Mouse (Mus musculus) C2C12 (cell line): ENCODE results near the gene Zfp385c.

Source experiments
- CTCF ChIP-seq: IDR thresholded peaks from one replicate; pipeline ENCODE4 v1.5.1; 2011; ENCODE audit not compliant: control insufficient read depth, insufficient read depth, insufficient read length
- FOSL1 ChIP-seq: IDR thresholded peaks from one replicate; pipeline ENCODE4 v1.8.0; 2011; ENCODE audit warnings: mild to moderate bottlenecking, low read length; ENCODE audit not compliant: poor library complexity, insufficient read depth, severe bottlenecking
- MYOD1 ChIP-seq: IDR thresholded peaks from one replicate; pipeline ENCODE4 v1.6.1; 2011; ENCODE audit warnings: low read depth; ENCODE audit not compliant: control insufficient read depth, insufficient read length

DNA sequence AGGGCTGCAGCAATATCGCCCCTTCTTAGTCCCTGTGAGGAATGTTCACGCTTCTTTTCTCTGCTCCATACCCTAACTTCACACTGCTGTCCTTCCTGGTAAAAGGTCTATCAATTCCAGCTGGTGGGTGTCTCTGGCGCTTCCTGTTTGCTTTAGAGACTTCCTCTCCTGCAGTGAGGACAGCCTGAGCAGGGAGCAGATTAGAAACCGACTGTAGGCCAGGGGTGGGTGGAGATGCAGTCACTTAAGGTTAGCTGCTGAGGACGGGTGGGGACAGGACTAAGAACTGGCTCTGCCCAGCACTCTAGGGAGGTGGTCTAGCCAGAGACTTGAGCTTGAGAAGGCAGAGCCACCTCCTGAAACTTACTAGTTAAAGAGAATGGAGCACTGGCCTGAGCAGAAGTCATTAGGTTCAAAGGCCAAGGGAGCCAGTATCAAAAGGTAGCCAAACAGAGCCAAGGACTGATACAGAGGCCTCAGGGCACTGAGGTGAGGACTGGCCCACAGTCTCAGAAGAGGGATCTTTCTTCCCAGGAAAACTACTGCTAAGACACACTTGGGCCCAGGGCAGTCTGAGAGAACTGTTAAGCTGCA lies 32.8 kb upstream of the Zfp385c start:
- TF ChIP-seq CTCF (no peak), FOSL1 (no peak), MYOD1 (no peak)
